Mouse (Mus musculus) layer of hippocampus, adult 11-12 months (tissue): ENCODE results near the gene Msmp.
A peak's percentile ranks its signal among the peaks of the same experiment; 100 is the strongest.
"Not testable (repeated sequence)": the region's sequence is repeated elsewhere in the genome, so short reads cannot be mapped to it uniquely, and the experiment has no call there.

ENCODE experiments used
- DNase-seq: peaks from one replicate; pipeline ENCODE4 v3.0.0; 2022; ENCODE audit warnings: low spot score

Msmp gene

DNA sequence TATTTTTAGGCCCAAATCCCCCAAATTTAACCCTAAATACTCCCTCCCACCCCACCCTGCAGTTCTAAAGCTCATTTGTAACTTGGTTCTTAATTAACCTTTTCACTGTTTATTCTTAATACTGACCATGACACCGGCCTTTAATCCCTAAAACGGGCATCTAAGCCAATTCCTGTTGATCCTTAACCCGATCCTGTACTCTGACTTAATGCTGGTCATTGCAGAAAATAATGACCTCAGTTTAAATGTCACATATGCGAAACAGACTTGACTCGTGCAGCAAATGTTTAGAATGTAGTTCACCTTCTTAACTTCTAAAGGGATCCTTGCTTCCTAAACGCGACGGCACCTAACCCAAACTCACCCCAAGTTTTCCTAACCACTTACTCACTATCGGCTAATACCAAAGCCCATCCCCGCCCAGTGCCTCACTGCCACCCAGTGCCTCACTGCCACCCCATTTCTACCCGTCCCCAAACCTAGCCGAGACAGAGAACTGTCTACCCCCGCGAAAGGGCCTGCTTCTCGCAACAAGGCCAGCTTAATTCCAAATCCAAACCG is 22.8 kb downstream of the Msmp start:
- no peak for DNase-seq

DNA sequence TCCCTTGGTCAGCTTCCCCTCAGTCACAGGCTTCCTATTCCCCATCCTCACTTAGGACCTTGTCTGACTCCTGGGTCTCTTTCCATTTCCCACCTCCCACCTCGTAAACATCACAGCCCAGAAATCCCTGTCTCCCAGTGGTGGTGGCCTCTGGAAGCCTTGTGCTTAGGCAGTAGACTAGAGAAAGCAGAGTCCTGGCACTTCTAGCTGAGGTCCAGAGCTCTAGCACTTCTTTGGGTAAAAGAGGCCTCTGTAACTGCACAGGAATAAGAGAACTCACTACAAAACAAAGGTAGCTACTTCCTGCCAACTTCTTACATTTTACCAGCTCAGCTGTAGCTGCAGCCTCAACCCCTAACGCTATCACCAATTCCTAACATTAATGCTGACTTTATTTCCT is 23.3 kb downstream of the Msmp start:
- DNase-seq, result no peak

DNA sequence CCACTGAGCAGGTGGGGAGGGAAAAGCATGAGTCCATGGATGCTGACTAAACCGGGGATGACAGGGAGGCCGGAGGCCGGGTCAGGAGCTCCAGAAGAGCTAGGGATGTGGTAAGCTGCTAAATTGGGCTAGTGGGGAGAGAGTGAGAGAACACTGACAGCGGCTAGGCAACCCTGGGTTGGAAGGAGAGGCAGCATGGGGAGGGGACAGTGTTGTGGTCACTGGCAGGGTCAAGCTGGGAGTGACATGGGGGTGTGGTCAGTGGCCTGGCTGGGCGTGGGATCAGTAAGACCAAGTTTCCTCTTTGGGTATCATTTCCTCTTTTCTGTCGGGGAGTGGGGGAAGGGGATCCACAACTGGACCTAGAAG is 24.1 kb downstream of the Msmp start:
- DNase-seq, result peak; percentile 73

DNA sequence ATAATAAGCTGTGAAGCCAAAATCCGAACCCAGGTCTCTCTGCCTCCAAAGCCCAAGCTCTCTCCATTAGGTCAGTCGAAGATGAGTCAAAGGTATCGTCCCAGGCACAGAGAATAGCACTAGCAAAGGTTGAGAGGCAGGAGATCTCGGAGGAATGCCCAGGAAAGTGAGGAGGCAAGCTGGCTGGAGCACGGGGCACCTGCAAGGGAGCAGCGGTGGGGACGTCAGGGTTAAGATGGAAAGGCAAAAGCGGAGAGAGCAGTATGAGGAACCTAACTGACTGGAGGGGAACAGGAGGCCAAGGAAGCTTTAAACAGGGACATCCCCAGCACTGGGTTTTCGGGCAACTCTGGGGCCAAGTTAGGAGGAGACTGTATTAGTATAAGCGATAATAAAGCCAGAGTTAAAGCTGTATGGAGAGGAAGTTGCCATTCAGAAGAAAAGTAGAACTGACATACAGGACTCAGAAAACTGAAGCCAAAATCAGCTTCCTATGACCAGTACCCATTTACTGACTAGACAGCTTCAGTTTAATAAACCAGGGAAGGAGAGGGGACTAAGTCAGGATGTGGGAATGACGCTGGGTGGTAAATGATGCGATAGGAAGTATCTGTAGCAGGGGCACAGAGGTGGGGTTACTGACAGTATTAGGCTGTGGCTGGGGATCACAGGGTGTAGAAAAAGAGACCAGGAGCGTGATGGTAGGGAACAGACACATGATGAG is 24.6 kb downstream of the Msmp start:
- DNase-seq, result no peak

DNA sequence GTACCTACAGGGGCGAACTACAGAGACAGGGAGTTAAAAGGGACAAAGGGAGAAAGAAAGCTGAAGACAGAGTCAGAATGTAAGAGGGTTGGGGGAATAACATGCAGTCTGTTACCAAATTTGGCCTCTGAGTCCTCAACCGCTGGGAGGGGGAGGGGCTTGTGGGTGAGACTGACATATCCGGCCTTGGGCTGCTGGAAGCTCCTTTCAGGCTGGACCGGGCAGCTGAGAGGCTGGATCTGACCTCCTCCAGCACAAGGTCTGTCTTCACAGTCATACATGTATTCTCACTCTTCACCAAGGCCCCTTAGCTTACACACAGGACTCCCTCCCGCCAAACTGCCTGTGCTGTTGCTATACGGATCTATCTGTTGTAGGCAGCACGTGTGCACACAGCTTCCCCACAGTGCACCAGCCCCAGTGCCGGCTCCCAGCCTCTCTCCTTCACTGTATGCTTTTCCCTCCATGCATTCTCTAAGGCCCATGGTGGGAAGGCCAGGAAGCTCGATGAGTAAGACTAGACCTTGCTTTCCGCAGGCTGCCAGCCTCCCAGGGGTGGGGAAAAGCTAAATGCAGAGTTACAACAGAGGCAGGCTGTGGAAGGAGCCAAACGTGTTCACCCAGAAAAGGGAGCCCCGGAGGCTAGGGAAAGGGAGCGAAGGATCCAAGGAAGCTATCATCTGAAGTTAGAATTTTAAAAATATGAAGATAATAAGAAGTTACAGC is 25.5 kb downstream of the Msmp start:
- no peak for DNase-seq

DNA sequence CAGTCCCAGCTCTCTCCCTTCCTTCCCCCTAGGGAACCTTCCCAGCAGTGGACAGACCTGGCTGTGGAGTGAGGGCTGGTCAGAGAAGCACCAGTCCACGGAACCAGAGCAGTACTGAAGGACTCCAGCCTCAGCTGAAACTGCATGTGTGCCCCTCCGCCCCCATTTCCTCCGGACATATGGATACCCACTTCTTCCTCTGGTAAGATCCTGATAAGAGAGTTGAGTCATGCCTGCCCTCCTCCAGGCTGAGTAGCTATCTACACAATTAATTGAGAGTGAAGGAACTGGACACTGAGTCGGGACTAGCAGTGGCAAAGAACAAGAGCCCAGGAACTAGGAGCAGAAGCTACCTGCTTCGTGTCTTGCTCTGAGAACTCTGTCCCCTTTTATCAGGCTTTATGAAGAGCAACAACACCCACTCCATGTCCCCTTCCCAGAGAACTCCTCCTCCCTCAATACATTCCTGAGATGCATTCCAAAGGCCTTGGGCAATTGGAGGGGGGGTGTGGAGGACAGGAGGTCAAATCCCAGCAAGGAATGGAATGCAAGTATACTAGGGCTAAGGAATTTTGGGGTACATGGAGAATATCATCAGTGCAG is 26.2 kb downstream of the Msmp start:
- no peak for DNase-seq

DNA sequence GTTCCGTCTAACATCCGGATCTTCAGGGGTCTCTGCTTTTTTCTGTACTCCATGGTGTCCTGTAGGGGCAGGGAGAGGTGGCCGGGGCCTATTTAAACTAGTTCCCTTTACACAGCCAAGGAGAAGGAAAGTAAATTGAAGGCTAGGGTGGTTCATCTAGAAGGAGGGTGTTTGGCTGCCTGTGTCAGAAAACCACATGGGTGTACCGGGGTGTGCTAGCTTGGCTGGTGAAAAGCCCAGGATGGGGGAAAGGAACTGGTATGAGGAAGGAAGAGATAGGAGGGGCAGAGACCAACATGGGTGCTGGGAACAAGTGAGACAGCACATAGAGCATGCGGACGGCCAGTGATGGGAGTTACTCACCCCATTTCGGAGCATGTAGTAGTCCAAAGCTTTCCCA is 28.4 kb downstream of the Msmp start:
- DNase-seq, result no peak

DNA sequence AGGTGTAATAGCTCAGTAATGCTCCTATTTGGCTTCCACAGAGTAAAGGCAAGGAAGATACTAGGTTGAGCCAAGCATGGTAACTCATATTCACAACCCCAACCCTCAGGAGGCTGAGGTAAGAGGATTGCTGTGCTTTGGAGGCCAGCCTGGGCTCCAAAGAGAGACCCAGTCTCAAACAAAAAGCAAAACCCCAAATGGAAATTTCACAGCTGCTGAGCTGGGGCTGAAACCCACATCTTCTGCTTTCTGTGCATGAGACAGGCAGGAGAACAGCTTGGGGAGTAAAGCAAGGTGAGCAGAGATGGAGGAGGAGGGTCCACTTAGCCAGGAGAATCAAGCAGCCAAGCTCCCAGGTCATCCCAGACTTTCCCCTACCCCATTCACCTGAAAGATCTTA is 30.4 kb downstream of the Msmp start:
- DNase-seq, result no peak

DNA sequence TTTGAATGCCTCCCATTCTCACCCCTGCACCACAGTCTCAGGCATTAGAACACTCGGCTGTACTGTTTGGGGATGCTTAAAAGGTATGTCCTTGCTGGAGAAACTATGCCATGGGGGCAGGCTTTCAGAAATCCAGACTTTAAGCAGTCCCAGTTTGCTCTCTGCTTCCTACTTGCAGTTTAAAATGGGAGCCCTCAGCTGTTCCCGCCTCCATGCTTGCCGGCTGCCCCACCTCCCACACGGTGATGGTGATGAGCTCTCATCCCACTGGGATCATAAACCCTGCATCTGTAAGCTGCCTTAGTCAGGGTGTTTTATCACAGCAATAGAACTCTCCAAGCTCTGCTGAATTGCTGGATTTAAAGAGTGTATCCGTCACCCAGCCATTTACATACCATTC is 31.9 kb downstream of the Msmp start:
- DNase-seq, result no peak

DNA sequence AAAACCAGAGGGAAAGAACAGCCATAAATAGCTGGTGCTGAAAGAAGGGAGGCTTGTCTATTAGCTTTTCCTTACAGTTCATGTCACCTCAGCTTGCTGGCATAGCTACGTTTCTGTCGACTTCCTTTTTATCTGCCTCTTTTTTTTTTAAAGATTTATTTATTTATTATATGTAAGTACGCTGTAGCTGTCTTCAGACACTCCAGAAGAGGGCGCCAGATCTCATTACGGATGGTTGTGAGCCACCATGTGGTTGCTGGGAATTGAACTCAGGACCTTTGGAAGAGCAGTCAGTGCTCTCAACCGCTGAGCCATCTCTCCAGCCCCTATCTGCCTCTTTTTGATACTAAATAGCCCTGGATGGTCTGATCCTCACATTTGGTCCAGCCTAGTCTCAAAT is 32.4 kb downstream of the Msmp start:
- DNase-seq, result not testable (repeated sequence)

DNA sequence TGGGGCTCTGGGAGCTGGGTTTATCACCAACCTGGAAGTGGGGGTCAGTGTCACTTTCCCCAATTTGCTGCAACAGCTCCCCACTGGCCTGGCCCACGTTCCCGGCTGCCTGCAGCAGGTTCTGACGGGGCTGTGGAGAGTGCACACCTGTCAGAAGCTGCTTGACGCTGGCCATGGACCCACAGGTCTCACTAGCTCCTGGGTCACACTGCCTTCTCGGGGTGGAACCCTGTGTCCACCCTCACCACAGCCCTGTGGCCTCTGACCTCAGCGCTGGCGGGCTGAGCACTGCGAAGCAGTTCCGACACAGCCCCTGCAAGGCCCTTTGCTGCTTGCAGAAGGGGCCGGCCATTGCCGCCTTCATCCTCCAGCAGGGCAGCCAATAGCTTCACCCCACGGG is 35.2 kb downstream of the Msmp start:
- DNase-seq, result no peak

DNA sequence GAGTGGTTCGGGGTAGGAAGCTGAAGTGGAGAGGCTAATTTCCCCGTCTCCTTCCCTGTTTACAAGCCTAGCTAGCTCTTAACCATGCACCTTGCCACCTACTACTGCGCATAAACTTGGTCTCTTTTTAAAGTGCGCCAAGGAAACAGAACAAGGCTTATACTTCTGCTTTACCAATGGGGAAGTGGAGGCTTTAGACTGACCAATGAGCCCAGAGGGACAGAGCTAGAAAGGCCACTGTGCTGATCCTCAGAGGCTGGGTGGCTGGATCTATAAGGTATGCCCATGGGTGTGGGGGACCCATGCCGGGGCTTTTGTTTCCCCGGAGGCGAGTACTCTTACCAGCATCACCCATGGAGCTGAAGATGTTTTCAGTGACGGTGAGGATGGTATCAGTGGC is 37.1 kb downstream of the Msmp start:
- no peak for DNase-seq

DNA sequence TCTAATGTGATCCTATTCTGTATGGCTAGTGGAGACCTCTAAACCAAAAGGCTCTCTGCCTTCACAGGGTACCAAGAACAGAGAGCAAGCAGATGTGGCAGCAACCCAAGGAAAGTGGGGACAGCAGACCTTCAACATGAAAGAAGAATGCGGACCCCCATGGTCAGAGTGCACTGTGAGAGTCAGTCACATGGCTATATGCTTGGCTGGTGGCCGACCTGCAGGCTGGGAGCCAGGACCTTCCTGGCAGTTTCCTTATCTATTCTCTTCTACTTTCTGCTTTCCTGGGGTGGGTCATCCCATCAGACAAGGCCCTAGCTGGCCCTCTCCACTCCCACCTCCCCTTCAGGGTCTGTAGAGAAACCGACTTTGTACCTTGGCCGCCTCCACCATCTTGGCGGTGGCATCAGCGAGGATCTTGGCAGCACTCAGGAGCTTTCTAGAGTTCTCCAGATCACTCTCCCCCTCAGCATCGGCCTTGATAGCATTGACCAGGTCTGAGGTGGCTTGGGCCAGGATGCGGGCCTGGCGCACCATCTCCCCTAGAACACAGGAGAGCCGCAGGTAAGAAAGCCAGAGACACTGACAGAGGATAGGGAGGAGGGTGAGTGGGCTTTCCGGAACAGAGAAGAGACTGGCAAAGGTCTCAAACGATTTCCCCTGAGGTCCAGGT is 37.8 kb downstream of the Msmp start:
- DNase-seq, result no peak

DNA sequence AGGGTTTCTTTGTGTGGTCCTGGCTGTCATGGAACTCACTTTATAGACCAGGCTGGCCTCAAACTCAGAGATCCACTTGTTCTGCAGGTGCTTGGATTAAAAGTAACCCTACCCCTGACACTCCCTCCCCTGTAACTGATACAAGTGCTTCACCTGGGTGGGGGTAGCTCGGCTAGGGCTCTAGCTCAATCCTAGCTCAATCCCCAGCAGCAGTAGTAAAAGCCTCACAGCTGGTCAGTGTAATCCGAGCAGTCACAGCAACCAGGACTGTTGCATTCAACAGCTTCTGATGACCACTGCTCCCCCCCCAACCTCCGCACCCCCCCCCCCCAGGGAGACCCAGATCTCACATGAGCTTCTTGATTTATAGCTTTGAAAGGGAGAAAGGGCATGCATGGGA is 42.2 kb downstream of the Msmp start:
- no peak for DNase-seq

DNA sequence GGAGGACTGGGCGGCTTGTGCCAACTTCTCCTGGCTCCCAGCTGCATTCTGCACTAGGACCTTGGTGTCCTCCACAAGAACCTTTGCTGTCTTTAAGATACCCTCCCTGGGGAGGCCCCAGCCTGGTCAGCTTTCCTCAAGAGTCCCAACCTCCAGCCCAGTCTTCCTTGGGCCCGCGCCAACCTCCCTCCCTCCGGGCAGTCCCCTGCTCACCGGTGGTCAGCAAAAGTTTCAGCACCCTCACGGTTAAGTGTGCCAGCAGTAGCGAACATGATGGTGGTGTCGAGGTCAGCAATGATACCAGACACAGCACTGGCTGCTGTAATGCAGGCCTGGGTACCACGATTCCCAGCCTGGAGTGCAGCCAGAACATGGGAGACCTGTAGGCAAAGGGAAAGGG is 48.3 kb downstream of the Msmp start:
- DNase-seq, result no peak

DNA sequence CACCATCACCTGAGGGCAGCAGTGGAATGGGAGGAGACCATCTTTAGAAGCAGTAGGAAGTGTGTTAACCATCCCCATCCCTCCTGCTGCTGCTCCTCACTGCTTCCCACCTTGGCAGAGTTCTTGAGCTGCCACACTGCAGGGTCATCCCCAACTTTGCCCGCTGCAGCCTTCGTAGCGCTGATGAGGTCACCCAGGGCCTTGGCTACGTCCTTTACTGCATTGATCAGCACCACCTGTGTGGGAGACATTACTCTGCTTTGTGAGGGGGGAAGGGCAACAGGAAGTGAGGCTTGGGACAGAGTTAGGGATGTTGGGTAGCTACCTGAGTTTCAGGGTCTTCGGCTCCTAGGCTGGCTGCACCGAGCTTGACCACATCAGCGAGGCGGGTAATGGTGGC is 48.7 kb downstream of the Msmp start:
- no peak for DNase-seq

DNA sequence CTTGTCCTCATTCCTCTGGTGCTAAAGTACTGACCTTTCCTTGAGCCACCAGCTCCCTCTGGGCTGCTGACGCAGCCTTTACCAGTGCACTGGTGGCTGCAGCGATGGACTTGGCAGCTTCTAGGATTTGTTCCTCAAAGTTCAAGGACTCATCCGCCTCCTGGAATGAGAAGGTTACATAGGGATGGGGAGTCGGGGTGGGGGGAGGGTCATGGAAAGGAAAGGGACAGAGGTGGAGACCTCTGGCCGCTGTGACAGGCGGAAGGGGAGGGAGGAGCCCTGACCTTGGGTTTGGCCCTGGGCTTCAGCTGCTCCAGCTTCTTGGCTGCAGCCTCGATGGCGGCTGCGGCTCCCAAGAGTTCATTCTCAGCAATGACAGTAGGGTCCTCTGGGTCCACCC is 51.0 kb downstream of the Msmp start:
- DNase-seq, result no peak
